Comparison of ENCODE assay signal across 15 mouse cellular contexts in the genomic region with DNA sequence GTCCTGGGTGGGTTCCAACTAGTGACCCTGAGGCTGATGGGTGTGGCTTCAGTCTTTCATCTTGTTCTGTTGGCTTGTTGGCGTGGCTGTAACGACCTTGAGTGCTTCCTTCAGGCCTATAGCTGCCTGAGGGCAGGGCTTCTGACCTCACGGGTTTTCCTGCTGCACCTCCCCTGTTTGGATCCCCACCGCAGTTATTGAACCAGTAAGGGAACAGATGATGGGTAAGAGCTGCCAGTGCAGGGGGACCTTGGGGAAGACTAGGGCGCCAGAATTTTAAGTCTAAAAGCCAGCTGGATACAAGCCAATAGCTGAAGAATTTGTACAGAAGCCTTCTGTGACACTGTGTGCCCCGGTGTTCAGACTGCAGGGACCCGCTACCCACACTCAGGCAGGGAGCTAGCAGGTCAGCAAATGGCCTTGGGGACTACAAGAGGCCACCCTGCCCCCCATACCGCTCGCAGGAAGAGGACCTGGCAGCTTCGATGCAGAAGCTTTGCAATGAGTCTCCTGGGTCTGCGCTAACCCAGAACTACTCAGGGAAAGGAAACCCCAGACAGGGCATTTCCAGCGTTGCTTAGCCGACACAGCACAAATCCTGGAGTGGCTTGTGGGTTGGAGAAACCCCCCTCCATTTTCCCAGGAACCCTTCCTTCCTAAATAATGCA. TPM values are rescaled to one million over a fixed set of nuclear protein-coding genes. Genes with fewer than 3 reads are reported as not detected.
A peak's percentile ranks its signal among the peaks of the same experiment; 100 is the strongest.
DNase-seq lines count a peak whose midpoint lies in the region; ATAC-seq and TF ChIP-seq lines count a peak whose summit lies in the region.
"Had no signal": no experiment of that assay in that cellular context is flagged by ENCODE, and none has a peak within 500 bp of the region (broad histone marks: within the 10 kb centered on the region; RNA-seq: fewer than 3 reads in every experiment).

No protein-coding gene starts in this region.

- no peak overlapping the region for H3K27ac ChIP-seq in lung, embryonic 16.5 days (ENCODE audit: low read length)
- H3K27ac ChIP-seq in hindbrain, embryonic 16.5 days (ENCODE audit: low read depth, low read length): no peak overlapping the region
- H3K27ac ChIP-seq in thymus, adult 2 months (ENCODE audit: control insufficient read depth, insufficient read depth, low read length): no peak overlapping the region
- H3K27ac ChIP-seq: heart, adult 2 months; intestine, embryonic 15.5 days had no signal

- H3K4me2 ChIP-seq in lung, embryonic 16.5 days (ENCODE audit: low read depth, low read length): no peak overlapping the region; the same call in 1 of the 2 replicates
- peak overlapping the region; percentile 9; the same call in 1 of the 2 replicates for H3K4me2 ChIP-seq in hindbrain, embryonic 16.5 days (ENCODE audit: low read length)
- H3K4me2 ChIP-seq: intestine, embryonic 15.5 days had no signal

- no peaks in the 10 kb centered on the region for H3K9me3 ChIP-seq in lung, embryonic 16.5 days (ENCODE audit: control insufficient read depth, low read length)
- no peaks in the 10 kb centered on the region for H3K9me3 ChIP-seq in hindbrain, embryonic 16.5 days (ENCODE audit: control insufficient read depth, low read length)
- H3K9me3 ChIP-seq: intestine, embryonic 15.5 days had no signal

- DNase-seq in cerebellum, postnatal 25 days: peak; percentile 28 to 40
- no peak for DNase-seq in cerebellum, adult 9-10 months
- DNase-seq in lung, postnatal 25 days (ENCODE audit: low spot score): no peak
- peak; percentile 40 for DNase-seq in retina, embryonic 14.5 days (ENCODE audit: low spot score)
- DNase-seq in thymus, adult 2 months: no peak
- DNase-seq: B cell, adult 2 months; cerebellum, adult 11-12 months; heart, adult 2 months; lung, postnatal 36 days had no signal

- H3K9ac ChIP-seq in lung, embryonic 16.5 days (ENCODE audit: low read length): no peak overlapping the region
- H3K9ac ChIP-seq in hindbrain, embryonic 16.5 days (ENCODE audit: low read depth, low read length): no peak overlapping the region
- H3K9ac ChIP-seq: intestine, embryonic 15.5 days had no signal

- H3K36me3 ChIP-seq in lung, embryonic 16.5 days (ENCODE audit: control insufficient read depth, insufficient read depth, low read length): no peaks in the 10 kb centered on the region
- H3K36me3 ChIP-seq in hindbrain, embryonic 16.5 days (ENCODE audit: control insufficient read depth, insufficient read depth, low read length): no peaks in the 10 kb centered on the region
- H3K36me3 ChIP-seq in thymus, adult 2 months (ENCODE audit: control insufficient read depth, insufficient read depth, low read length): no peaks in the 10 kb centered on the region
- H3K36me3 ChIP-seq: intestine, embryonic 15.5 days had no signal

- ATAC-seq in lung, embryonic 16.5 days (ENCODE audit: low read depth): 0 out of 2 replicates have a peak, but pooled peaks have one; percentile 2
- peak; percentile 43 for ATAC-seq in hindbrain, embryonic 16.5 days
- no peak for ATAC-seq in granulocyte monocyte progenitor cell, adult 5-6 weeks (replicated peaks; ENCODE audit: poor library complexity, severe bottlenecking)
- ATAC-seq: intestine, embryonic 15.5 days had no signal

- TF ChIP-seq POLR2A in thymus, adult 2 months (IDR thresholded peaks at IDR 0.05; ENCODE audit: control insufficient read depth, extremely low read depth, insufficient read depth, low read length, poor library complexity): no peak

- no peaks in the 10 kb centered on the region for H3K27me3 ChIP-seq in lung, embryonic 16.5 days (ENCODE audit: control insufficient read depth, insufficient read depth, low read depth, low read length)
- H3K27me3 ChIP-seq in hindbrain, embryonic 16.5 days (replicated peaks; ENCODE audit: control insufficient read depth, insufficient read depth, low read length): no peaks in the 10 kb centered on the region
- no peaks in the 10 kb centered on the region for H3K27me3 ChIP-seq in thymus, adult 2 months (ENCODE audit: control insufficient read depth, insufficient read depth, low read length)
- H3K27me3 ChIP-seq: intestine, embryonic 15.5 days had no signal

- TF ChIP-seq CTCF in thymus, adult 2 months (IDR thresholded peaks at IDR 0.05; ENCODE audit: borderline replicate concordance, control insufficient read depth, extremely low read depth, insufficient read depth, low read length, poor library complexity): no peak

- H3K4me3 ChIP-seq in lung, embryonic 16.5 days (ENCODE audit: low read length): no peak overlapping the region
- no peak overlapping the region for H3K4me3 ChIP-seq in hindbrain, embryonic 16.5 days (ENCODE audit: low read length)
- no peak overlapping the region for H3K4me3 ChIP-seq in thymus, adult 2 months (ENCODE audit: control insufficient read depth, insufficient read depth, low read length)
- H3K4me3 ChIP-seq: erythroblast, embryonic 14.5 days; heart, adult 2 months; intestine, embryonic 15.5 days had no signal

- H3K4me1 ChIP-seq in lung, embryonic 16.5 days (replicated peaks; ENCODE audit: control insufficient read depth, insufficient read depth, low read length): peaks cover 5% of the 10 kb centered on the region
- peaks cover 12% of the 10 kb centered on the region for H3K4me1 ChIP-seq in hindbrain, embryonic 16.5 days (ENCODE audit: control insufficient read depth, insufficient read depth, low read depth, low read length)
- H3K4me1 ChIP-seq in thymus, adult 2 months (replicated peaks; ENCODE audit: control insufficient read depth, insufficient read depth, low read length): peaks cover 25% of the 10 kb centered on the region
- H3K4me1 ChIP-seq: intestine, embryonic 15.5 days had no signal

- 27% methylated on average over 13 of the region's 13 CpGs for WGBS in lung, embryonic 16.5 days
- 24% methylated on average over 13 of the region's 13 CpGs for WGBS in hindbrain, embryonic 16.5 days
- 45% methylated on average over 13 of the region's 13 CpGs for WGBS in thymus, adult 2 months

RNA-seq across cellular contexts. Expression of a gene that starts 33.4 kb away (rescaled TPM):
- not detected in 2 replicates for polyA plus RNA-seq in lung, embryonic 16.5 days (2015; fragmentation: Nextera tagmentation; extraction: Ambion mirVana)
- not detected in 2 replicates for polyA plus RNA-seq in hindbrain, embryonic 16.5 days (2015; fragmentation: Nextera tagmentation; extraction: Ambion mirVana)
- not detected in 2 replicates for total RNA-seq in granulocyte monocyte progenitor cell, adult 5-6 weeks (2014; fragmentation: Nextera tagmentation)
- total RNA-seq in granulocyte monocyte progenitor cell, adult 5-6 weeks (2017): not detected in 2 replicates
- not detected in 2 replicates for polyA plus RNA-seq in thymus, adult 2 months (2012; rRNA removed)
- total RNA-seq: heart, adult 2 months had no signal
- polyA plus RNA-seq: erythroblast, embryonic 14.5 days; heart, adult 2 months; intestine, embryonic 15.5 days had no signal

RNA-seq across cellular contexts. Expression of a gene that starts 47.0 kb away (rescaled TPM):
- polyA plus RNA-seq in lung, embryonic 16.5 days (2015; fragmentation: Nextera tagmentation; extraction: Ambion mirVana): not detected in 2 replicates
- polyA plus RNA-seq in hindbrain, embryonic 16.5 days (2015; fragmentation: Nextera tagmentation; extraction: Ambion mirVana): not detected in 2 replicates
- total RNA-seq in granulocyte monocyte progenitor cell, adult 5-6 weeks (2014; fragmentation: Nextera tagmentation): not detected in 2 replicates
- not detected in 2 replicates for total RNA-seq in granulocyte monocyte progenitor cell, adult 5-6 weeks (2017)
- not detected in 2 replicates for polyA plus RNA-seq in thymus, adult 2 months (2012; rRNA removed)
- total RNA-seq: heart, adult 2 months had no signal
- polyA plus RNA-seq: erythroblast, embryonic 14.5 days; heart, adult 2 months; intestine, embryonic 15.5 days; testis, adult 2 months had no signal

Comparison
In these comparisons a context has a peak if more than half of its experiments do, and no peak if none do; other contexts are left out.
1. DNase-seq: peak in cerebellum, postnatal 25 days (2 of 2) and retina, embryonic 14.5 days (single experiment); none in cerebellum, adult 9-10 months (single experiment), lung, postnatal 25 days (single experiment) and thymus, adult 2 months (single experiment).